Mouse (Mus musculus) G1E-ER4 (cell line): ENCODE data around the gene Mrps27. TPM values are rescaled to one million over a fixed set of nuclear protein-coding genes. Genes with fewer than 3 reads are reported as not detected.

Experiments
- GATA1 ChIP-seq: IDR thresholded peaks from one replicate; pipeline ENCODE4 v1.8.0; 2012; ENCODE audit warnings: low read length, inconsistent platforms
- polyA plus RNA-seq: library from polyadenylated mRNA; stranded (reverse); fragments of >175 nt; gene quantifications from 2 replicates; pipeline ENCODE4 v1.2.3, GENCODE M21; 2012

The Mrps27 gene
- polyA plus RNA-seq, 1 experiment: 17.2 TPM

DNA sequence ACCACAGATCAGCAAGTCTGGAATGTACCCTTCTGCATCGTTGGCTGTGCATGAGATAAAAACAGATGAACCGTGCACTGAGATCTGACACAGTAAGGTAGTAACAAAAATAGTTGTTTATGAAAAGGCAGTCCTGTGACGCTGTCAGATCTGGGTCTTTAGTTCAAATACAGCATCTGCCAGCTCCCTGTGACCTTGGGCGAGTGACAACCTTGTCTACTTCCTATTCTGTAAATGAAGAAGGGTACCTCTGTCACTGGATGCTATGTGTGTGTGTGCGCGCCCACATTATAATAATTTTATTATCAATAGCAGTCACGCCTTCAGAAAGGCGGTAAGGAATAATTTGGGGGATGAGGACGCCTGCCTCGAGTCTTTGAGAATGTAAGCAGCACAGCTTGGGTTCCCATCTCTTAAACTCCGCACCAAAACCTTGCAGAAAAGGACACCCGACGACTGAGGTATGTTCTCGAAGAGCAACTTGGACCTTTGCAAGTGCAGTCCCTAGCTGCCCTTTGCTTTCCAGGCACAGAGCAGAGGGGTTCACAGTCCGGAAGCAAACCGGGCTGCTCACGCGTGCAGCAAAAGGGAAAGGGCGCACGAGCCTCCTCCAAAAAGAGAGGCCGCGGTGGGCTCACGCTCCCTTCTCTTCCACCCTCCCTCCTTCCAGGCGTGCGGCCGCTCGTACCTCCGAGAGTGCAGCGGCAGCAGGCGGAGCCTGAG is 549 bp upstream of the Mrps27 start:
- TF ChIP-seq GATA1: no peak

DNA sequence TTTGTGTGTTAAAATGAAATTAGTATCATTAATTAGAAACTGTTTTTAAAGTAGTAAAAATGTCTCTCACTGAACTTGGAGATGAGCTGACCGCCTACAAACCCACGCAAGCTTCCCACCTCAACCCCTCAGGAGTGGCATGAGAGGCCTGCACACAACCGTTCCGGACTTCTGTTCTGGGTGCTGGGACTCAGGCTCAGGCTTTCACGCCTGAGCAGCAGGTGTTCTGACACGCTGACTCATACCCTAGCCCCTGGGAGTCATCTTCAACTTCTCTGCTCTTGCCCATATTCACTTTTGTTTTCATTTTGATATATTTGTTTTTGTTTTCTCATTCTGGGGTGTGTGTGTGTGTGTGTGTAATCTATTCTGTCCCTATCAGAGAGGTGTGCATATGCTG is 5.4 kb downstream of the Mrps27 start:
- TF ChIP-seq GATA1: no peak

DNA sequence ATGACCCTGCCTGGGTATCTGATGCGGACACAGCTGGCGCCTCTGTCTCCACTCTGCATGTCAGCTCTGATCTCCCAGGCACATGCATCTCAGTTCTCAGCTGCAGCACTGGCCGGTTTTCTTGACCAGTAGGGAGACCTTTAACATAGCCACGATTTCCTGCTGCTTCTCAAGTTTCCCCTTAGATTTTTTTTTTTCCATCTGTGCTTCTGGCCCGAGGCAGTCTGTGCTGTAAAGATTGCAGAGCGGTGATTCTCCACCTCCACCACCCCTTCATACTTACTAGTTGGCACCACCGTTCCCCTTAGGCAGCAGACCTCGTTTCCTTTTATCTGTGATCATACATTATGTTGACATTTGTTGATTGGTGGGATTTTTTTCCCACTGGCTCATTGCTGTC is 6.6 kb downstream of the Mrps27 start:
- no peak for TF ChIP-seq GATA1

DNA sequence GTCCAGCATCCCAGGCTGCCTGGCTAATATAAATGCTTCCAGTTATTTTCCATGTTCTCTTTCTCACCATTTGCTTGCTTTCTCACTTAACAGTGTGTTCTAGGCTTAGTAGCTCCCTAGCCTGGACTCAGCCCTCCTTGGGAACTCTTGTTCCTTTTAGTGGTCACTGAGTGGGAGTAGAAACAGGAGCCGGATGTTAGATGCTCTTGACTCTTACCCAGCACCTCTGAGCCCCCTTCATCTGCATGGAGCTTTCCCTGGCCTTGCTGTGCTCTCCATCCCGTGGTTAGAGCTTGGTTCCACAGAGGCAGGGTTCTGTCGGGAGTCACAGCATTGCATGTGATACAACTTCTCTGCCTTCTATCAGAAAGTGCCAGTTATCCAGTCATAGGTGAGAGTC is 7.0 kb downstream of the Mrps27 start:
- no peak for TF ChIP-seq GATA1

DNA sequence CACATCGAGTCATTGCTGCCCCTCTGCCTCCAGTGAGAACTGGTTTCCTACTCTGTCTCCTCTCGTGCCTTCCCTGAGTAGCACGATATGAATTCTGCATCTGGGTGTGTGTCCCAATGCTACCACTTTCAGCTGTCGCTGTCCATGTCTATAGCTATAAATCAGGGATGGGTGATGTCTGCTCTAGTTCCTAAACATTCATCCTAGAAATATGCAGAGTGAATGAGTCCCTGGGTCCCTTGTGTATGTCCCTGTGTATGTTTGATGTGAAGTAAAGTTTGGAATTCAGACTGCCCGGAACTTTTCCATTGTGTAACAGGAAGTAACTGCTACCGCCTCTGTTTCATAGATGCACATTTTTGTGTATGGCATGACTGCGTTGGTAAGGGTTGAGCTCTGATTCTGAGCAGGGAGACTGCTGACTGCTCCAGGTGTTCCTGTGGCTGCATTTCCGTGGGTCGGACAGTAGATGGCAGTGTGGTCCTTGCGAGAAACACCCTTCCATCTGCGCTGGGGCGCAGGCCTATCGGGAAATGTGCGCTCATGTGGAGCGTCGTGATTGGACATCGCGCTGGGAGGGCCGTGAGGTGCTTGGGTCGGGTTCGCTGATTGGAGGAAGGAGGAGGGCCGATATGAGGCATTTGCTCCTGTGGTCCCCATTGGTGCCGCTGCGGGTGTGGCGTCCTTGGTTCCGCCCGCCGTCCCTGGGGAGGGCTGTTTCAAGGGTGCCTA is 8.3 kb downstream of the Mrps27 start:
- no peak for TF ChIP-seq GATA1

DNA sequence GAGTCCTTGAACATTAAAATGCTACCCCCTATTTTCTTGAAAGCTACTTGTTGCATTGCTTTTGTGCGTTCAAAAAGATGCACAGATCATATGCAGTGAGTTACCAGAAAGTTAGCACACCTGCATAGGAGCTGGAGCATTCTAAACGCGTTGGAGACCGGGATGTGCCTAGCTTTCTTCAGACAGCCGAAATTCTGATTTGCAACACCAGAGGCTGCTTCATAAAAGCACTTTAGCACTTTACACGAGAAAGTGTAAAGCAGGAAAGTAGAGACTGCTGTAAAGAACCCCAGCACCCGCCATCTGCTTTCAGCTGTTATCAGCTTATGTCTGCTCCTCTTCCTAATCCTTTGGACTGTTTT is 8.9 kb downstream of the Mrps27 start:
- TF ChIP-seq GATA1: no peak

DNA sequence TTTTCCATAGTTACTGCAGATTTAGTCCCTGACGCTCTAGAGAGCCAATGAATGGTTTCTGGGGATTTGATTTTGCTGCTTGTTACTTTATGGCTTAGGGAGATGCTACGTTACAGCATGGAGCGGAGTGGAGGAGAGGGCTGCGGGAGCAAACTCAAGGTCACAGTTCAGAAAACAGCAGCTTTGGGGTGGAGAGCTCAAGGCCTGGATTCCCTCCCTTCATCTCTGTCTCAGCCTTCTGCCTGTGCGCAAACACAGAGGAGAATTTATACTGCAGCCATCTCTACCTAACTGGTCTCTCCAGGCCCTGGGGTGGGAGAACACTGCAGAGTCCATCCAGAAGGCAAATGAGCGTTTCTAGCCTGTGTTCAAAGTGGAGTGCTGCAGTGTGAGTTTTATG is 10.5 kb downstream of the Mrps27 start:
- TF ChIP-seq GATA1: no peak

- TF ChIP-seq GATA1: no peak
These were observed 11.3 kb downstream of the Mrps27 start for GRCm38 (mm10) chr13:99355861-99356260.

GRCm38 (mm10) chr13:99356428-99357265 is 12.1 kb downstream of the Mrps27 start:
- no peak for TF ChIP-seq GATA1

- TF ChIP-seq GATA1: no peak
These were observed 14.3 kb downstream of the Mrps27 start for GRCm38 (mm10) chr13:99358921-99359320.

DNA sequence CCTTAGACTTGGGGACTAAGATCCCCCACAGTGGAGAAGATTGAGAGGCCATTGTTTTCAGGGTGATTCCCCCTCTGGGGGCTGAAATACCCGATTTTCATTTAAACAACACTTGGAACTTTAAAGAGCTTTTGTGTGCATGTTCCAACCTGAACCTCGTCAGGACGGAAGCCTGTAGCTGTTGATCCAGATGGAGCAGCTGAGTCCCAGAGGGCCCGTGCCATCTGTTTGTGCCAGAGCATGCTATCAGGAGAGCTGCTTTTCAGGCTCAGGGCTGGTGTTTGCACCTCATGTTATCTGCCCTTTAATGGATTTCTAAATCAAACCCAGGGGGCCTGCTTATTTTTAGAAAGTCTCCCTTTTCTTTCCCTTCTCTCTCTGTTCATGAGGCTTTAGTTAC is 19.3 kb downstream of the Mrps27 start:
- TF ChIP-seq GATA1: no peak

GRCm38 (mm10) chr13:99366422-99367175 is 22.0 kb downstream of the Mrps27 start:
- TF ChIP-seq GATA1: no peak

DNA sequence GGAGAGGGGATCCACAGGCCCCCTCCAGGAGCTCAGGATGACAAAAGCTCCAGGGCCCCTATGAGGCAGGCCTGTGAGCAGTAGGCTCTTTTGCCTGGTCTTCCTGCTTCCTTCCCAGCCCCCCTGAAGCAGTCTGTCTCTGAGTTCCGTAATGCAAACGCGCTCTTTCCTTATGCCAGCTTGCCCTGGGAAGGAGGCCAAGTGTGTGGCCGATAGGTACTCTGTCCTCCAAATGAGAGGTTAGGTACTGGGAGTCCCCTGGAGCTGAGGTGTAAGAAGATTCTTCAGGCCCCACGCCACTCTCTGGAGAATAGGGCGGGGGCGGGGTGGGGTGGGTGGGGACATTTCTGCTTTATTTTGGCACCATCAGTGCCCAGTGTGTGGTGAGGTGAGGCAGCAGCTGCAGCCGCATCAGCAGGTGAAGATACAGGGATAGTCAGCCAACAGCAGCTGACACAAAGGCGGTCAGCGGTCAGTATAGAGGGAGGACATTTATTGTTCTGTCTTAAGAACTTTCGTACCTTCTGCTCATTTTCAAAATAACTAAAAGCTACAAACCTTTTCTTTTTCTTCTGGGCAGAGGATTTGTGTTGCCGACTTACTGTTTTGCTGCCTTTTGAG is 23.1 kb downstream of the Mrps27 start:
- TF ChIP-seq GATA1: no peak

DNA sequence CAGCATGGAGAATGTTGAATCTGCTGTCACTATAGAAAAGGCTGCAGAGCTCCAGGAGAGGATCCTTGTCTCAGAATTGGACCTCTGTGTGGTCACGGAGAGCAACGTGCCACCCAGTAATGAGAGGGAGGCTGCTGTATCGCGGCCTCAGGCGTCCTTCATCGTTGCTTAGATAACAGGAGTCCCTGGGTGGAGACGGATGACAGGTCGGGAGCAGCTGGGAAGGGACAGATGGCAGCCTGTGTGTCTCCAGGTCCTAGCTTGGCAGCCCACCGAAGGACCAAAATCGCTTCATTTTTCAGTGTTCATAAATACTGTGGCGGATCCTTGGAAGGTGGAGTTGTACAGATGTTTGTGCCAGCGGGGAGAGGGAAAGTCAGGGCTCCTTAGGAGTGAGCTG is 24.5 kb downstream of the Mrps27 start:
- TF ChIP-seq GATA1: no peak

- TF ChIP-seq GATA1: no peak
These were observed 26.7 kb downstream of the Mrps27 start for GRCm38 (mm10) chr13:99371285-99371684.
